Mouse (Mus musculus) neural tube, embryonic 12.5 days (tissue): Measurements from ENCODE around the gene Fam186a. TPM values are rescaled to one million over a fixed set of nuclear protein-coding genes. Genes with fewer than 3 reads are reported as not detected.
"Not testable (repeated sequence)": the region's sequence is repeated elsewhere in the genome, so short reads cannot be mapped to it uniquely, and the experiment has no call there.

Source experiments
- ATAC-seq: fragments of 200-750 bp; cut with Nextera tagmentation; 2 replicates; pipeline ENCODE4 v1.8.0; 2017; ENCODE audit warnings: low read depth, mild to moderate bottlenecking, moderate TSS enrichment, moderate library complexity; ENCODE audit not compliant: low FRiP score
- H3K27ac ChIP-seq: fragments of 300-500 bp; sonication (generic); 2 replicates; pipeline ENCODE4 v1.5.1; 2016
- H3K27me3 ChIP-seq: fragments of 300-500 bp; sonication (generic); replicated peaks from 2 replicates; pipeline ENCODE4 v1.6.1; 2016; ENCODE audit warnings: mild to moderate bottlenecking
- H3K36me3 ChIP-seq: fragments of 300-500 bp; sonication (generic); 2 replicates; pipeline ENCODE4 v1.6.1; 2016; ENCODE audit warnings: mild to moderate bottlenecking
- H3K4me1 ChIP-seq: fragments of 300-500 bp; sonication (generic); 2 replicates; pipeline ENCODE4 v1.6.1; 2016
- H3K4me2 ChIP-seq: fragments of 300-500 bp; sonication (generic); replicated peaks from 2 replicates; pipeline ENCODE4 v1.6.1; 2016; ENCODE audit warnings: mild to moderate bottlenecking
- H3K4me3 ChIP-seq: fragments of 300-500 bp; sonication (generic); 2 replicates; pipeline ENCODE4 v1.5.1; 2016
- H3K9ac ChIP-seq: fragments of 300-500 bp; sonication (generic); 2 replicates; pipeline ENCODE4 v1.6.1; 2016; ENCODE audit warnings: mild to moderate bottlenecking
- H3K9me3 ChIP-seq: fragments of 300-500 bp; sonication (generic); 2 replicates; pipeline ENCODE4 v1.6.1; 2016; ENCODE audit warnings: mild to moderate bottlenecking
- WGBS: fragments of 180-500 bp; shearing (Covaris S2); methylation state at CpG from one replicate; pipeline ENCODE4 v1.1.7; 2016; 5-methylcytosine and 5-hydroxymethylcytosine counted together
- polyA plus RNA-seq: library from polyadenylated mRNA; unstranded; fragments of >200 nt; fragmentation: Nextera tagmentation; extraction: Ambion mirVana; gene quantifications from 2 replicates; pipeline ENCODE4 v1.2.1, GENCODE M21; 2016

Fam186a gene
- polyA plus RNA-seq, 1 experiment from 2014 or later: not detected

- 47% methylated on average over 19 of the region's 19 CpGs for WGBS
These were observed 76.2 kb downstream of the Fam186a start for GRCm38 (mm10) chr15:99890412-99891236.

GRCm38 (mm10) chr15:99889275-99889874, 77.5 kb downstream of the Fam186a start:
- no peak overlapping the region for H3K27ac ChIP-seq
- 61% methylated on average over 8 of the region's 8 CpGs for WGBS
- H3K9me3 ChIP-seq: no peaks in the 10 kb centered on the region
- no peaks in the 10 kb centered on the region for H3K36me3 ChIP-seq
- no peak overlapping the region for H3K9ac ChIP-seq
- no peaks in the 10 kb centered on the region for H3K27me3 ChIP-seq
- ATAC-seq: no peak
- H3K4me1 ChIP-seq: peaks cover 12% of the 10 kb centered on the region; the same call in 1 of the 2 replicates
- H3K4me2 ChIP-seq: no peak overlapping the region
- H3K4me3 ChIP-seq: no peak overlapping the region

More at GRCm38 (mm10) chr15:99890412-99891236, 76.2 kb downstream of the Fam186a start:
- no peak overlapping the region for H3K4me3 ChIP-seq
- H3K36me3 ChIP-seq: no peaks in the 10 kb centered on the region
- no peak overlapping the region for H3K4me2 ChIP-seq
- H3K27me3 ChIP-seq: no peaks in the 10 kb centered on the region
- no peak for ATAC-seq
- H3K27ac ChIP-seq: no peak overlapping the region
- H3K9me3 ChIP-seq: no peaks in the 10 kb centered on the region
- no peak overlapping the region for H3K9ac ChIP-seq
- peaks cover 12% of the 10 kb centered on the region; the same call in 1 of the 2 replicates for H3K4me1 ChIP-seq

- WGBS: 91% methylated on average over 2 of the region's 2 CpGs
These were observed 79.7 kb downstream of the Fam186a start for GRCm38 (mm10) chr15:99887130-99887529.

GRCm38 (mm10) chr15:99884038-99884437, 82.8 kb downstream of the Fam186a start:
- Histone ChIP-seq H3K4me1 (no peaks in the 10 kb centered on the region), H3K27ac (no peak overlapping the region), H3K9ac (no peak overlapping the region), H3K4me3 (no peak overlapping the region), H3K9me3 (no peaks in the 10 kb centered on the region), H3K27me3 (no peaks in the 10 kb centered on the region), H3K36me3 (no peaks in the 10 kb centered on the region), H3K4me2 (no peak overlapping the region)
- 91% methylated on average over 12 of the region's 12 CpGs for WGBS
- ATAC-seq: no peak

More at GRCm38 (mm10) chr15:99887130-99887529, 79.7 kb downstream of the Fam186a start:
- H3K27me3 ChIP-seq, ATAC-seq, H3K36me3 ChIP-seq, H3K9me3 ChIP-seq, H3K9ac ChIP-seq, H3K4me2 ChIP-seq, H3K4me3 ChIP-seq, H3K27ac ChIP-seq: not testable (repeated sequence)
- H3K4me1 ChIP-seq: peaks cover 12% of the 10 kb centered on the region; the same call in 1 of the 2 replicates

- no peak overlapping the region for H3K4me3 ChIP-seq
- no peaks in the 10 kb centered on the region; the same call in 1 of the 2 replicates for H3K27me3 ChIP-seq
- H3K9ac ChIP-seq: no peak overlapping the region
- H3K27ac ChIP-seq: no peak overlapping the region
- no peaks in the 10 kb centered on the region for H3K36me3 ChIP-seq
- H3K9me3 ChIP-seq: no peaks in the 10 kb centered on the region
- peaks cover 2% of the 10 kb centered on the region for H3K4me1 ChIP-seq
- WGBS: 89% methylated on average over 5 of the region's 5 CpGs
- no peak for ATAC-seq
- H3K4me2 ChIP-seq: no peak overlapping the region
These were observed 88.3 kb downstream of the Fam186a start for GRCm38 (mm10) chr15:99878541-99878940.

- H3K27me3 ChIP-seq: no peaks in the 10 kb centered on the region; the same call in 1 of the 2 replicates
- H3K36me3 ChIP-seq: no peaks in the 10 kb centered on the region
- peaks cover 2% of the 10 kb centered on the region for H3K4me1 ChIP-seq
- H3K9ac ChIP-seq: peak within 1 kb of the TSS; percentile 61
- under 1% methylated on average over 37 of the region's 38 CpGs for WGBS
- ATAC-seq: peak; percentile 94
- H3K4me2 ChIP-seq: peak within 1 kb of the TSS; percentile 97
- H3K9me3 ChIP-seq: no peaks in the 10 kb centered on the region
- peak within 1 kb of the TSS; percentile 67 for H3K4me3 ChIP-seq
- H3K27ac ChIP-seq: no peak within 1 kb of the TSS
These were observed 91.5 kb downstream of the Fam186a start, which contains the start of gene Lima1 for GRCm38 (mm10) chr15:99875334-99875869. Gene Lima1, minus strand, starts transcription at chr15:99875456.

- Histone ChIP-seq H3K4me1 (peaks cover 2% of the 10 kb centered on the region), H3K9ac (peak overlapping the region; percentile 61), H3K4me2 (peak overlapping the region; percentile 97), H3K27me3 (no peaks in the 10 kb centered on the region; the same call in 1 of the 2 replicates), H3K27ac (no peak overlapping the region), H3K9me3 (no peaks in the 10 kb centered on the region), H3K4me3 (peak overlapping the region; percentile 67), H3K36me3 (no peaks in the 10 kb centered on the region)
- 6% methylated on average over 28 of the region's 30 CpGs for WGBS
- ATAC-seq: no peak; the same call in 1 of the 2 replicates
These were observed 92.1 kb downstream of the Fam186a start for GRCm38 (mm10) chr15:99874612-99875333.

GRCm38 (mm10) chr15:99872543-99872942, 94.3 kb downstream of the Fam186a start:
- H3K36me3 ChIP-seq: no peaks in the 10 kb centered on the region
- WGBS: 79% methylated on average over 3 of the region's 3 CpGs

More at GRCm38 (mm10) chr15:99872543-99872942, 94.3 kb downstream of the Fam186a start:
- H3K9ac ChIP-seq: no peak overlapping the region
- no peak overlapping the region for H3K4me3 ChIP-seq
- no peaks in the 10 kb centered on the region for H3K9me3 ChIP-seq
- no peaks in the 10 kb centered on the region; the same call in 1 of the 2 replicates for H3K27me3 ChIP-seq
- peaks cover 2% of the 10 kb centered on the region for H3K4me1 ChIP-seq
- no peak for ATAC-seq
- no peak overlapping the region for H3K27ac ChIP-seq
- no peak overlapping the region for H3K4me2 ChIP-seq

Other genes with a start within 250 kb of the Fam186a start
- gene Gpd1, start 249.5 kb downstream of the Fam186a start, polyA plus RNA-seq: 0.97 and 1.4 TPM in 2 replicates
- 169 and 170 TPM in 2 replicates for gene Cox14, start 241.4 kb downstream of the Fam186a start, polyA plus RNA-seq
- gene Cers5, start 194.2 kb downstream of the Fam186a start, polyA plus RNA-seq: 65.6 and 67.3 TPM in 2 replicates
- gene Lima1, start 91.6 kb downstream of the Fam186a start, polyA plus RNA-seq: 31.2 and 35.5 TPM in 2 replicates
- gene Larp4, start 3.0 kb upstream of the Fam186a start, polyA plus RNA-seq: 27.9 and 29.0 TPM in 2 replicates
- gene Dip2b, start 71.6 kb upstream of the Fam186a start, polyA plus RNA-seq: 24.7 and 26.9 TPM in 2 replicates